Mouse (Mus musculus): ENCODE data around the gene Epb41l4b. TPM values are rescaled to one million over a fixed set of nuclear protein-coding genes. Genes with fewer than 3 reads are reported as not detected.

Epb41l4b gene
- polyA plus RNA-seq, 1 experiment from 2014 or later, result 3.8 TPM

GRCm38 (mm10) chr4:57060319-57060831, 82.9 kb downstream of the Epb41l4b start:
- no peak overlapping the region for H3K4me3 ChIP-seq (replicated peaks; ENCODE audit: low read length)
- 76% methylated on average over 15 of the region's 15 CpGs for WGBS
- H3K9ac ChIP-seq, result no peak overlapping the region
- DNase-seq (ENCODE audit: low spot score) (no peak), ATAC-seq (ENCODE audit: low FRiP score) (no peak)
- H3K9me3 ChIP-seq (ENCODE audit: control insufficient read depth, low read length), result no peaks in the 10 kb centered on the region
- no peak overlapping the region for H3K27ac ChIP-seq
- H3K27me3 ChIP-seq (ENCODE audit: control insufficient read depth, insufficient read depth, low read length), result no peaks in the 10 kb centered on the region
- H3K4me1 ChIP-seq (replicated peaks; ENCODE audit: control insufficient read depth, insufficient read depth, low read length), result peaks cover 7% of the 10 kb centered on the region; the same call in 1 of the 2 replicates
- no peak overlapping the region for H3K4me2 ChIP-seq (replicated peaks)
- no peaks in the 10 kb centered on the region for H3K36me3 ChIP-seq (replicated peaks; ENCODE audit: control insufficient read depth, insufficient read depth)

GRCm38 (mm10) chr4:57058623-57059022, 84.6 kb downstream of the Epb41l4b start:
- Histone ChIP-seq H3K27ac (no peak overlapping the region), H3K36me3 (replicated peaks; ENCODE audit: control insufficient read depth, insufficient read depth) (no peaks in the 10 kb centered on the region), H3K4me1 (replicated peaks; ENCODE audit: control insufficient read depth, insufficient read depth, low read length) (0 out of 2 replicates have a peak, but pooled peaks cover 7% of the 10 kb centered on the region), H3K9me3 (ENCODE audit: control insufficient read depth, low read length) (no peaks in the 10 kb centered on the region), H3K9ac (no peak overlapping the region), H3K4me3 (replicated peaks; ENCODE audit: low read length) (no peak overlapping the region), H3K4me2 (replicated peaks) (no peak overlapping the region), H3K27me3 (ENCODE audit: control insufficient read depth, insufficient read depth, low read length) (no peaks in the 10 kb centered on the region)
- ATAC-seq (ENCODE audit: low FRiP score) (no peak), DNase-seq (ENCODE audit: low spot score) (no peak)
- 82% methylated on average over 2 of the region's 2 CpGs for WGBS

DNA sequence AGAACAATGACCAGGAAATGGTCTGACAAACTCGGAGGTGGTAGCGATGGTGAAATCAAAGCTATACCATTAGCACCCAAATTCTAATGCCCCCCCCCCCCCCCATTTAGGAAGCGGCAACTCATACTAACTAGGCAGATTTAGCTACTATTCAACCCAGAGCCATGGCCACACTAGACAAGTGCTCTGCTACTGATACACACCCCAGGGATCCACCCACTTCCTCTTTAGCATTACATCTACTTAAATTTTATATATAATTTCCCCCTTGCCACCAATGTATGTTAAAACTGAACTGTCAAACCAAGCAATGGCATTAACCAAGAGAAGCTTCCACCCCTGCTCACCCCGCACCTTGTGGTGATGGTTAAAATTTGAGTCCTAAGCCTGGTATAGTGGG, 85.6 kb downstream of the Epb41l4b start:
- Histone ChIP-seq H3K36me3 (replicated peaks; ENCODE audit: control insufficient read depth, insufficient read depth) (no peaks in the 10 kb centered on the region), H3K27ac (no peak overlapping the region), H3K9me3 (ENCODE audit: control insufficient read depth, low read length) (no peaks in the 10 kb centered on the region), H3K9ac (no peak overlapping the region), H3K4me3 (replicated peaks; ENCODE audit: low read length) (no peak overlapping the region), H3K27me3 (ENCODE audit: control insufficient read depth, insufficient read depth, low read length) (no peaks in the 10 kb centered on the region), H3K4me2 (replicated peaks) (no peak overlapping the region), H3K4me1 (replicated peaks; ENCODE audit: control insufficient read depth, insufficient read depth, low read length) (0 out of 2 replicates have a peak, but pooled peaks cover 7% of the 10 kb centered on the region)
- no peak for ATAC-seq (ENCODE audit: low FRiP score)
- WGBS, result 98% methylated on average over 4 of the region's 4 CpGs
- DNase-seq (ENCODE audit: low spot score), result no peak

GRCm38 (mm10) chr4:57055635-57056034, 87.6 kb downstream of the Epb41l4b start:
- Histone ChIP-seq H3K4me1 (replicated peaks; ENCODE audit: control insufficient read depth, insufficient read depth, low read length) (0 out of 2 replicates have a peak, but pooled peaks cover 7% of the 10 kb centered on the region), H3K27me3 (ENCODE audit: control insufficient read depth, insufficient read depth, low read length) (no peaks in the 10 kb centered on the region), H3K4me2 (replicated peaks) (no peak overlapping the region), H3K4me3 (replicated peaks; ENCODE audit: low read length) (no peak overlapping the region), H3K27ac (no peak overlapping the region; the same call in 1 of the 2 replicates), H3K9ac (no peak overlapping the region), H3K36me3 (replicated peaks; ENCODE audit: control insufficient read depth, insufficient read depth) (no peaks in the 10 kb centered on the region), H3K9me3 (ENCODE audit: control insufficient read depth, low read length) (no peaks in the 10 kb centered on the region)
- DNase-seq (ENCODE audit: low spot score), result no peak
- no peak for ATAC-seq (ENCODE audit: low FRiP score)
- WGBS, result 76% methylated on average over 7 of the region's 7 CpGs

GRCm38 (mm10) chr4:57049281-57049921, 93.8 kb downstream of the Epb41l4b start:
- 45% methylated on average over 5 of the region's 5 CpGs for WGBS
- ATAC-seq (ENCODE audit: low FRiP score) (no peak), DNase-seq (ENCODE audit: low spot score) (no peak)

DNA sequence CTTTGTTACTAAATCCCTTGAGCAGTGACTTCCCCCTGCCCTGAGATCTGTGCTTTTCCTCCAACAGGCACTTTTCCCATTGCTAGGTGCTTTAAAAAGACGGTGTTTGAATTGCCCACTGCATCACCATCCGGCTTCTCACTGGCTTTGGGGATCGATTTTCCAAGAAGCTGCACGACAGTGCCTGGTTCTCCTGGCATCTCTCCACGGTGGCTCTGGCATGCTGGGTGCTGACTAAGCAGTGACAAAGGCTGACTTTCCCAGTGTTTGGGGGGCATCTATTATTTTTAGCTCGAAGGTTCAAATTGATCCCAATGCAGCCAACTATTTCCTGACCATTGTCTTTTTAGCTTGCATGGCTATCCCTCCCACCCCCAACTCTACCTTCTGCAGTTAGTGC, 94.7 kb downstream of the Epb41l4b start:
- ATAC-seq (ENCODE audit: low FRiP score) (no peak), DNase-seq (ENCODE audit: low spot score) (no peak)
- no peak overlapping the region for H3K4me2 ChIP-seq (replicated peaks)
- no peak overlapping the region for H3K4me3 ChIP-seq (replicated peaks; ENCODE audit: low read length)
- 0 out of 2 replicates have a peak, but pooled peaks cover 7% of the 10 kb centered on the region for H3K9me3 ChIP-seq (ENCODE audit: control insufficient read depth, low read length)
- no peaks in the 10 kb centered on the region for H3K36me3 ChIP-seq (replicated peaks; ENCODE audit: control insufficient read depth, insufficient read depth)
- H3K27ac ChIP-seq, result no peak overlapping the region
- WGBS, result 33% methylated on average over 6 of the region's 6 CpGs
- H3K9ac ChIP-seq, result no peak overlapping the region
- H3K4me1 ChIP-seq (replicated peaks; ENCODE audit: control insufficient read depth, insufficient read depth, low read length), result 0 out of 2 replicates have a peak, but pooled peaks cover 2% of the 10 kb centered on the region
- no peaks in the 10 kb centered on the region for H3K27me3 ChIP-seq (ENCODE audit: control insufficient read depth, insufficient read depth, low read length)

More at GRCm38 (mm10) chr4:57049281-57049921, 93.8 kb downstream of the Epb41l4b start:
- Histone ChIP-seq H3K36me3 (replicated peaks; ENCODE audit: control insufficient read depth, insufficient read depth) (no peaks in the 10 kb centered on the region), H3K9ac (no peak overlapping the region), H3K4me2 (replicated peaks) (no peak overlapping the region), H3K27me3 (ENCODE audit: control insufficient read depth, insufficient read depth, low read length) (no peaks in the 10 kb centered on the region), H3K9me3 (ENCODE audit: control insufficient read depth, low read length) (0 out of 2 replicates have a peak, but pooled peaks cover 5% of the 10 kb centered on the region), H3K4me3 (replicated peaks; ENCODE audit: low read length) (no peak overlapping the region), H3K4me1 (replicated peaks; ENCODE audit: control insufficient read depth, insufficient read depth, low read length) (0 out of 2 replicates have a peak, but pooled peaks cover 2% of the 10 kb centered on the region), H3K27ac (no peak overlapping the region)

DNA sequence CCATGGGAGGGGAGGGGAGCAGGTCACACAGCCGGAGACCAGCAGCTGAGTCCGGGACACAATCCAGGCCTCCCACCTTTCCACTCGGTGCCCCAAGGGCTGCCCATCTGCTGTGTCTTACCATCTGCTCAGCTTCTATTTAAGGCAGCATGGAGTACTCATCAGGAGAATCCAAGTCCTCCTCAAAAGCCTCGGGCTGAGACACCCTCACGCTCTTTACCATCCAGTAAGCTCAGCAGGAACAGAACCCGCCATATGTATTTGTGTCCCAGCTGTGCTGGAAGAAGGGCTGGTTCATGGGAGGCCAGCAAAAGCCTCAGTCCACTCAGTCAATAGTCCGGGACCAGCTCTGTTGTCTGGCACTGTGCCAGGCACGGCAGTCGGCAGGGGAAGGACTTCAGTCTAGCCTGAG, 97.1 kb downstream of the Epb41l4b start:
- no peaks in the 10 kb centered on the region for H3K27me3 ChIP-seq (ENCODE audit: control insufficient read depth, insufficient read depth, low read length)
- 0 out of 2 replicates have a peak, but pooled peaks cover 7% of the 10 kb centered on the region for H3K9me3 ChIP-seq (ENCODE audit: control insufficient read depth, low read length)
- H3K9ac ChIP-seq, result no peak overlapping the region
- WGBS, result 50% methylated on average over 9 of the region's 9 CpGs
- 0 out of 2 replicates have a peak, but pooled peaks cover 2% of the 10 kb centered on the region for H3K4me1 ChIP-seq (replicated peaks; ENCODE audit: control insufficient read depth, insufficient read depth, low read length)
- H3K36me3 ChIP-seq (replicated peaks; ENCODE audit: control insufficient read depth, insufficient read depth), result no peaks in the 10 kb centered on the region
- ATAC-seq (ENCODE audit: low FRiP score), result peak; percentile 59; the same call in 1 of the 2 replicates
- no peak overlapping the region for H3K4me2 ChIP-seq (replicated peaks)
- H3K4me3 ChIP-seq (replicated peaks; ENCODE audit: low read length), result no peak overlapping the region
- DNase-seq (ENCODE audit: low spot score), result no peak
- H3K27ac ChIP-seq, result no peak overlapping the region

DNA sequence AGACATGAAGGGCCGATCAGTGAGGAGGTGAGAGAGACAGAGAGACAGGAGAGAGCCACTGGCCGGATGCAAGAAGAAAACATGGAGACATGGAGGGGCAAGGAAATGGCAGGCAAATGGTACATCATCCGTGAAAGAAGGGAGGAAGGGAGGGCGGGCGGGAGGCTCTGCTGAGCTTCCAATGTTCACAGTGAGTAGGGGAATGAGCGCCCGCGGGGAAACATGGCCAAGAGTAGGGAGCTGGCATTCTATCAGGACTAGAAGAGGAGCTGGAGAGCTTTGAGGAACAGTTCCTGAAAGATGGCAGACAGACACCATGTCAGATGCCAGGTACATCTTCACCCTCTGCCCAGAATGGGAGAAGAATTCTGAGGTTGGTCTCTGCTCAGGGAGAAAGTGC, 99.6 kb downstream of the Epb41l4b start:
- WGBS, result 95% methylated on average over 8 of the region's 8 CpGs
- Histone ChIP-seq H3K27me3 (ENCODE audit: control insufficient read depth, insufficient read depth, low read length) (no peaks in the 10 kb centered on the region), H3K27ac (no peak overlapping the region), H3K4me2 (replicated peaks) (no peak overlapping the region), H3K9me3 (ENCODE audit: control insufficient read depth, low read length) (0 out of 2 replicates have a peak, but pooled peaks cover 7% of the 10 kb centered on the region), H3K4me1 (replicated peaks; ENCODE audit: control insufficient read depth, insufficient read depth, low read length) (no peaks in the 10 kb centered on the region; the same call in 1 of the 2 replicates), H3K4me3 (replicated peaks; ENCODE audit: low read length) (no peak overlapping the region), H3K36me3 (replicated peaks; ENCODE audit: control insufficient read depth, insufficient read depth) (no peaks in the 10 kb centered on the region), H3K9ac (no peak overlapping the region)
- ATAC-seq (ENCODE audit: low FRiP score) (no peak), DNase-seq (ENCODE audit: low spot score) (no peak)

DNA sequence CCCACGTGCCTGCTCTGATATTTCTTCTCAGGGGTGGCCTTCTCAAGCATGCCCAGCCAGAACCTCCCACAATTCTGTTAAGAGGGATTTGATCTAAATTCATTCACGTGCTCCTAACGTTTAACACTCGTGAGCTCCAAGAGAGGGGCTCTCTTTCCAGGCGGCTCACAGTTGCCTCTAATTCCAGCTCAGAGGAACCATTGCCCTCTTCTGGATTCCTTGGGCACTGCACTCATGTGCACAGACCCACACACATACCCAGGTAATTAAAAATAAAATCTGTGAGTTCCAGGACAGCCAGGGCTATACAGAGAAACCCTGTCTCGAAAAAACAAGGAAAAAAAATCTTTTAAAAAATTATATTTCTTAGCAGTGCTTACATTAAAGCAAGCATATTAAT, 101.6 kb downstream of the Epb41l4b start:
- Histone ChIP-seq H3K4me3 (replicated peaks; ENCODE audit: low read length) (no peak overlapping the region), H3K36me3 (replicated peaks; ENCODE audit: control insufficient read depth, insufficient read depth) (no peaks in the 10 kb centered on the region), H3K27ac (no peak overlapping the region), H3K4me2 (replicated peaks) (no peak overlapping the region), H3K9me3 (ENCODE audit: control insufficient read depth, low read length) (0 out of 2 replicates have a peak, but pooled peaks cover 7% of the 10 kb centered on the region), H3K9ac (no peak overlapping the region), H3K4me1 (replicated peaks; ENCODE audit: control insufficient read depth, insufficient read depth, low read length) (no peaks in the 10 kb centered on the region; the same call in 1 of the 2 replicates), H3K27me3 (ENCODE audit: control insufficient read depth, insufficient read depth, low read length) (no peaks in the 10 kb centered on the region)
- DNase-seq (ENCODE audit: low spot score), result no peak
- WGBS, result 94% methylated on average over 6 of the region's 6 CpGs
- ATAC-seq (ENCODE audit: low FRiP score), result no peak

Measured in hindbrain, embryonic 14.5 days (tissue).